Mouse (Mus musculus): Measurements from ENCODE around the gene Hkdc1.
"Not testable (repeated sequence)": the region's sequence is repeated elsewhere in the genome, so short reads cannot be mapped to it uniquely, and the experiment has no call there.

Hkdc1 gene

DNA sequence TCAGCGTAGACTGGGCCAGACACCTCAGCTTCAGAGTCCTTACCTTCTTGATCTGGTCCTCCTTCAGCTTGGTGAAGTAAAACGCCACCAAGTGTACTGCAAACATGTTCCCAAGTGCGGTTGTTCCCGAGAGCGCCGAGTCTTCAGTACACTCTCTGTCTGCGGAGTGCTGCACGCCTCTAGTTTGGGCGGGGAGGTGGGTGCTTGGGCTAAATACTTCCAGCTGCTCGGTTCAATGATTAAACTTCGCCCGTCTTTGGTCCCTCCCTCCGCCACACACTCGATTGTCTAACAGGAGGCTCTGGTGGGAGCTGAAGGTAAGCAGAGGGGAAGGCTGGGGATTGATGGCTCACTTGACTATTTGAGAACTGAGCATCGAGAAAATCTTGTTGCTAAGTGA, at the start of gene Hkdc1:
Hkdc1 (minus strand) TSS at position 237 of the 400 bp plus-strand sequence.
- no peak for DNase-seq (ENCODE audit: low spot score)

DNA sequence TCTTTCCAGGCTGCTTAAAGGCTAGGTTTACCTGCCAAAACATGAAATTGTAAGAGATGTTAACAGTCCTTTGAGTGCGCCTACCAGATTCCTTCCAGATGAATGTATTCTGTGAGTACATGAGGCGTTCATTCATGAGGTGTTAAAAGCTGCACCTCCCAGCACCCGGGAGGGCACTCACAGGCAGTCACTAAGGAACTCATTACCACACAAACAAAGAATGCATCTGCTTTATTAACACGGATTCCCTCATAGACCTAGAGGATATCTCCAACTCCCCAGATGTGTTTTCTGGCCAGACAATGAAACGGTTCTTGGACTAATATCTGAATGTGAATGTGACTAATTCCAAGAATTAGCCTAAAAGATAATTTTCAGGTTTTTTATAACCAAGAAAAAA, 48.8 kb upstream of the Hkdc1 start:
- DNase-seq (ENCODE audit: low spot score), result no peak

- no peak for DNase-seq (ENCODE audit: low spot score)
Observed at GRCm38 (mm10) chr10:62469736-62470135, 47.4 kb upstream of the Hkdc1 start.

- DNase-seq (ENCODE audit: low spot score), result no peak
Observed at GRCm38 (mm10) chr10:62461321-62461720, 39.0 kb upstream of the Hkdc1 start.

- DNase-seq (ENCODE audit: low spot score), result not testable (repeated sequence)
Observed at GRCm38 (mm10) chr10:62452001-62452400, 29.7 kb upstream of the Hkdc1 start.

GRCm38 (mm10) chr10:62450280-62450640, 28.0 kb upstream of the Hkdc1 start:
- peak; percentile 49 for DNase-seq (ENCODE audit: low spot score)

DNA sequence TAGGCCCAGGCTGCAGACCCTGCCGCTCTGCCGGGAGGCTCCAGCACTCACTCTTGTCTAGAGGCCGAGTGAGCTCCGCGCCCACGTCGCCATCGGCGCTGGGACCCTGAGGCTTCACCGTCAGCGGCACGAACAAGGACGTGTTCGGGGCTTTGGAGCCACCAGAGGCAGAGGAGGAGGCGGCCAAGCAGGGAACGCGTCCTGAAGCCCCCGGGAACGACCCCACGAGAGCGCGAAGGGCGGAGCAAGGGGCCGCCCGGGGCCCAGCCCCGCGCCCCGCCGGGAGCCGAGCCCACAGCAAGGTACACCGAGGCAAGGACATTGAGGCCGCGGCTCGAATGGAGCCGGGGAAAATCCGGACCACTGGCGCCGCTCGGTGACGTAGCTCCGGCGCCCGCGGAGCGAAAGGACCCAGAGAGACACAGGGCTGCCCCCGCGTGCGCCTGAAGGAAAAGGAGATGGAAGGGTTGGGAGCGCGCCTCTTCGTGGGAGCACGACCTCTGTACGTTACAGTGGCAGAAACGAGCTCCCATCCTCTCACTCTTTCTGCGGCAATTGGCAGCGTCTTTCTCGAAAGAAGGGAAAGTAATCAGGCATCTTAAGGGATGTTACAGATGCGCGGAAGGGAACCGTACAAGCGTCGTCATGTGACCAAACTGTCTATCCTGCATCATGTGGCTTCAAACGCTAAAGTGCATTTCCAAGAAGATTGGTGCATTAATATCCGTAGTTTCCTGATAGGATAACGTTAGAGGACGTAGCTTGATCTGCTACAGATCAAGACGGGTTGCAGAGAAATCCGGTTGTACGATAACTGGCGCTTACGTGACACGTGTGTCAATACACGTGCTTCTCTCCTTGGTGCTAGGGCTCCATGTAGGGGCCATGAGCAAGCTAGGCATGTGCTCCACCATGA, 27.3 kb upstream of the Hkdc1 start, which contains the start of the genes 4930507D05Rik and Supv3l1:
4930507D05Rik (plus strand) TSS at position 126 of the 916 bp plus-strand sequence.
Supv3l1 (minus strand) TSS at position 375 of the 916 bp plus-strand sequence.
- peak; percentile 97 for DNase-seq (ENCODE audit: low spot score)

GRCm38 (mm10) chr10:62430427-62430826, 8.1 kb upstream of the Hkdc1 start:
- no peak for DNase-seq (ENCODE audit: low spot score)

- DNase-seq (ENCODE audit: low spot score), result no peak
Observed at GRCm38 (mm10) chr10:62425081-62425871, 3.0 kb upstream of the Hkdc1 start.

GRCm38 (mm10) chr10:62421127-62421526, 1.2 kb downstream of the Hkdc1 start:
- no peak for DNase-seq (ENCODE audit: low spot score)

GRCm38 (mm10) chr10:62420399-62420798, 1.9 kb downstream of the Hkdc1 start:
- DNase-seq (ENCODE audit: low spot score), result no peak

DNA sequence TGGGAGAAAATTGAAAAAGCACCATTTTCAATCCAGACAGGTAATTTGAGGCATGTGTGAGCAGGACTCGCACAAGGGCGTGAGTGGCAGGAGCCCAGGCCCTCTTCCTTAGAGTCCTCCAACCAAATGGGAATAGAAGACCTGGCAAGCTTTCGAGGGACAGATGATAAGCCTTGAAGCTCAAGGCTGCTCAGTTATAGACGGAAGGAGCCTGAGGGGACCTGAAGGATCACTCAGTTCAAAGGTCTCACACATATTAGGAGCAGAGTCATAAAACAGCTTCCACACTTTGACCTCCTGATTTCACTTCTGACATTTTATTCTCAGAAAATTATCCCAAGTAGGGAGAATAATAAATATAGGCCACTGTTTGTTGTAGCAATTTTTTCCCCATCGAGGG, 2.9 kb downstream of the Hkdc1 start:
- no peak for DNase-seq (ENCODE audit: low spot score)

- DNase-seq (ENCODE audit: low spot score), result no peak
Observed at GRCm38 (mm10) chr10:62418831-62419356, 3.4 kb downstream of the Hkdc1 start.

- DNase-seq (ENCODE audit: low spot score), result no peak
Observed at GRCm38 (mm10) chr10:62413606-62413982, 8.7 kb downstream of the Hkdc1 start.

- no peak for DNase-seq (ENCODE audit: low spot score)
Observed at GRCm38 (mm10) chr10:62412906-62413605, 9.2 kb downstream of the Hkdc1 start.

GRCm38 (mm10) chr10:62411431-62412410, 10.6 kb downstream of the Hkdc1 start:
- no peak for DNase-seq (ENCODE audit: low spot score)

DNA sequence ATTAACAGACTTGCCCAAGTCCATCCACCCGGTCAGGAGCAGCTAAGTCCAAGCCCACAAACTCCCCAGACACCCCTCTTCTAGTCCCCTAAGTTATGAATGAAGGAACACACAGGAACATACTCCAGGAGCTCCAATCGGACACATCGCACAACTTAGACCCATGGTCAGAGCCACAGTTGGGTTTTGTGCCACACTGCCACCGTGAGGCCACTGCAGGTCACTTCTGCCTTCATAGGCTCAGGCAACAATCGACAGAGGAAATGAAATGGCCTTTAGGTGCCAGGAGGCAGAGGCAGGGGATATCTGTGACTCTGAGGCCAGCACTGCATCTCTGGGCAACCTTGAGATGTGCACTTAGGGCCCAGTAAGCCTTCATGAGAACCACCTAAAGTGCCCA, 11.3 kb downstream of the Hkdc1 start:
- DNase-seq (ENCODE audit: low spot score), result peak; percentile 80

DNA sequence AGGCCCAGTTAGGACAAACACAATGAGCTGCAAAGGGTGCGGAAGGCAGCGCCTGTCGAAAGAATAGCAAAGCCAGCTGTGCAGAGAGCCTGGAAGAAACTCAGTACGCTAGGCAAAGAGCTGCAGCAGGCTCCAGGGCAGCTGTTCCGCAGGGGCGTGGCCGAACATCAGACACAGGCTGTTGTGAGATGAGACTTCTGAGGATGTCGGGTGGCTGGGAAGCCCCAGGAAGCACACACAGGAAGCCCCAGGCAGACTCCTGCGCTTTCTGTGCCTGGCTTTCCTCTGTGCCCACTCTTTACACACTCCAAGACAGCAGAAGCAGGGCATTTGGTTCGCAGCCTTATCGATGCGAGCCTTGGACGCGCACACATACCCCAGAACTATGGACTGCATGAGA, 17.4 kb downstream of the Hkdc1 start:
- peak; percentile 71 for DNase-seq (ENCODE audit: low spot score)

GRCm38 (mm10) chr10:62401641-62402111, 20.6 kb downstream of the Hkdc1 start:
- no peak for DNase-seq (ENCODE audit: low spot score)

GRCm38 (mm10) chr10:62383011-62383410, 39.3 kb downstream of the Hkdc1 start:
- DNase-seq (ENCODE audit: low spot score), result no peak

- DNase-seq (ENCODE audit: low spot score), result no peak
Observed at GRCm38 (mm10) chr10:62380936-62381335, 41.4 kb downstream of the Hkdc1 start.
